Mouse (Mus musculus) lung, embryonic 14.5 days (tissue): ENCODE results near the gene Ccl22. TPM values are rescaled to one million over a fixed set of nuclear protein-coding genes. Genes with fewer than 3 reads are reported as not detected.

Source experiments
- ATAC-seq: fragments of 200-750 bp; cut with Nextera tagmentation; 2 replicates; pipeline ENCODE4 v1.8.0; 2017; ENCODE audit warnings: mild to moderate bottlenecking, moderate TSS enrichment, moderate library complexity; ENCODE audit not compliant: insufficient read depth
- DNase-seq: peaks from one replicate; pipeline ENCODE4 v3.0.0-alpha.2; 2015
- H3K27ac ChIP-seq: fragments of 300-500 bp; sonication (generic); 2 replicates; pipeline ENCODE4 v1.5.1; 2014; ENCODE audit warnings: low read depth, mild to moderate bottlenecking, moderate library complexity
- H3K27me3 ChIP-seq: fragments of 300-500 bp; sonication (generic); 2 replicates; pipeline ENCODE4 v1.6.1; 2014; ENCODE audit warnings: low read length, control low read depth; ENCODE audit not compliant: insufficient read depth
- H3K36me3 ChIP-seq: fragments of 300-500 bp; sonication (generic); 2 replicates; pipeline ENCODE4 v1.6.1; 2014; ENCODE audit warnings: control low read depth; ENCODE audit not compliant: insufficient read depth
- H3K4me1 ChIP-seq: fragments of 300-500 bp; sonication (generic); 2 replicates; pipeline ENCODE4 v1.6.1; 2014; ENCODE audit warnings: antibody characterized with exemption, control low read depth; ENCODE audit not compliant: insufficient read depth
- H3K4me2 ChIP-seq: fragments of 300-500 bp; sonication (generic); 2 replicates; pipeline ENCODE4 v1.6.1; 2014; ENCODE audit warnings: mild to moderate bottlenecking
- H3K4me3 ChIP-seq: fragments of 300-500 bp; sonication (generic); 2 replicates; pipeline ENCODE4 v1.5.1; 2014; ENCODE audit warnings: low read depth, low read length
- H3K9ac ChIP-seq: fragments of 300-500 bp; sonication (generic); 2 replicates; pipeline ENCODE4 v1.6.1; 2014
- H3K9me3 ChIP-seq: fragments of 300-500 bp; sonication (generic); 2 replicates; pipeline ENCODE4 v1.6.1; 2016; ENCODE audit warnings: low read depth, low read length, control low read depth
- CTCF ChIP-seq: IDR thresholded peaks from 2 replicates; pipeline ENCODE4 v1.5.1; 2016; ENCODE audit warnings: antibody characterized with exemption, low read depth
- WGBS: fragments of 180-500 bp; shearing (Covaris S2); extraction: QIAGEN DNeasy Blood & Tissue Kit; methylation state at CpG from one replicate; pipeline ENCODE4 v1.1.7; 2014; 5-methylcytosine and 5-hydroxymethylcytosine counted together
- polyA plus RNA-seq: library from polyadenylated mRNA; unstranded; fragments of >200 nt; fragmentation: Nextera tagmentation; extraction: Ambion mirVana; gene quantifications from 2 replicates; pipeline ENCODE4 v1.2.1, GENCODE M21; 2014

Ccl22 gene
- polyA plus RNA-seq, 1 experiment from 2014 or later, result not detected

DNA sequence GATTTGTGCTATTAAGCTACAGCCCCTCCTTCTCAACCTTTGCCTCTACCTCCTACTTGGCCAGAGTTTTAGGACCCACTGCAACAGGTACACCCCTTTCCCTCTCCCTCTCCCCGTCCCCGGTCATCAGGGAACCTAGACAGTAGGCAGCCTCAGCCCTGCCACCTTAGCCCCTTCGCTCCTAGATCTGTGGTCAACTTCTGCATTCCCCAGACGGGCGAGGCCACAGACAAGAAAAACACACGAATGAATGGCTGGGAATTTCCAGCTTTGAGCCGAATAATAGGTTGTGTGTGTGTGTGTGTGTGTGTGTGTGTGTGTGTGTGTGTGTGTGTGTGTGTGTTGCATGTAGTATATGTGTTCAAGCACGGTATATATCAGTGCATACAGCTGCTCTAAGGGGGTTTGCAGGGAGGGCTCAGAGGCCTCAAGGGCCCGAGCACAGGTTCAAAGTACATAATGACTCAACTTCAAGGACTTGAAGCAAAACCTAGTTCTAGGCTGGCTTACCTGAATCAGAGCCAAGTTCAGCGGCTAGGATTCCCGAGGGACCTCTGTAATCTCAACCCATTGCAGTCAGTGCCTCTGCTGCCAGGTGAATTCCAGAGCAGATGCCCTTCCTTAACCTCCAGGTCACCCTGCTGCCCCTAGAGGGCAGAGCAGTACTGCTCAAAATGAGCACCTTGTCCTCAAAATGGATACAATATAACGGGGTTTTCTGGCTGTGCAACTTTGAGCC lies 40.0 kb downstream of the Ccl22 start:
- H3K4me1 ChIP-seq, result peaks cover 2% of the 10 kb centered on the region; the same call in 1 of the 2 replicates
- ATAC-seq (peak; percentile 48; the same call in 1 of the 2 replicates), DNase-seq (peak; percentile 61)
- H3K9ac ChIP-seq, result no peak overlapping the region
- 42% methylated on average over 12 of the region's 12 CpGs for WGBS
- no peaks in the 10 kb centered on the region for H3K9me3 ChIP-seq
- H3K4me2 ChIP-seq, result no peak overlapping the region
- TF ChIP-seq CTCF, result peak; percentile 53
- H3K27ac ChIP-seq, result no peak overlapping the region; the same call in 1 of the 2 replicates
- no peaks in the 10 kb centered on the region for H3K36me3 ChIP-seq
- no peaks in the 10 kb centered on the region for H3K27me3 ChIP-seq
- H3K4me3 ChIP-seq, result no peak overlapping the region

DNA sequence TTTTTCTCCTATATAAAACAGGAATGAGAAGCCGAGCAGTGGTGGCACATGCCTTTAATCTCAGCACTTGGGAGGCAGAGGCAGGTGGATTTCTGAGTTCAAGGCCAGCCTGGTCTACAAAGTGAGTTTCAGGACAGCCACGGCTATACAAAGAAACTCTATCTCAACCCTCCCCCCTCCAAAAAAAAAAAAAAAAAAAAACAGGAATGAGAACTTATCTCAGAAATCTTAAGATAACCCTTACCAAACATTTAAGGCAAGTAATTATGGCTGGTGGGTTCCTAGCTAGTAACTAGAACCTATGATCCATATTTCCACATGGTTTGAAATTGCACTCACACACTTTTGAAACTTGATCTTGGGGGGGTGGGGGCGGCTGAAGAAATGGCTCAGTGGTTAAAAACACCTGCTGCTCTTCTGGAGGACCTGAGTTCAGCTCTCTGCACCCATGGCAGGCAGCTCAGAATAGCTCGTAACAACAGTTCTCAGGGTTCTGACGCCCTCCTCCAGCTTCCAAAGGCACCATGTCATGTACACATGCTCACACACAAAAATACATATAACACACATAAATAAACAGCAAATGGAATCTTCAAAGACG lies 40.7 kb downstream of the Ccl22 start:
- Histone ChIP-seq H3K9me3 (no peaks in the 10 kb centered on the region), H3K27me3 (no peaks in the 10 kb centered on the region), H3K4me2 (no peak overlapping the region), H3K27ac (no peak overlapping the region), H3K4me3 (no peak overlapping the region), H3K4me1 (peaks cover 2% of the 10 kb centered on the region; the same call in 1 of the 2 replicates), H3K36me3 (no peaks in the 10 kb centered on the region), H3K9ac (no peak overlapping the region)
- TF ChIP-seq CTCF, result no peak
- WGBS, result 63% methylated on average over 6 of the region's 6 CpGs
- ATAC-seq (no peak), DNase-seq (no peak)

DNA sequence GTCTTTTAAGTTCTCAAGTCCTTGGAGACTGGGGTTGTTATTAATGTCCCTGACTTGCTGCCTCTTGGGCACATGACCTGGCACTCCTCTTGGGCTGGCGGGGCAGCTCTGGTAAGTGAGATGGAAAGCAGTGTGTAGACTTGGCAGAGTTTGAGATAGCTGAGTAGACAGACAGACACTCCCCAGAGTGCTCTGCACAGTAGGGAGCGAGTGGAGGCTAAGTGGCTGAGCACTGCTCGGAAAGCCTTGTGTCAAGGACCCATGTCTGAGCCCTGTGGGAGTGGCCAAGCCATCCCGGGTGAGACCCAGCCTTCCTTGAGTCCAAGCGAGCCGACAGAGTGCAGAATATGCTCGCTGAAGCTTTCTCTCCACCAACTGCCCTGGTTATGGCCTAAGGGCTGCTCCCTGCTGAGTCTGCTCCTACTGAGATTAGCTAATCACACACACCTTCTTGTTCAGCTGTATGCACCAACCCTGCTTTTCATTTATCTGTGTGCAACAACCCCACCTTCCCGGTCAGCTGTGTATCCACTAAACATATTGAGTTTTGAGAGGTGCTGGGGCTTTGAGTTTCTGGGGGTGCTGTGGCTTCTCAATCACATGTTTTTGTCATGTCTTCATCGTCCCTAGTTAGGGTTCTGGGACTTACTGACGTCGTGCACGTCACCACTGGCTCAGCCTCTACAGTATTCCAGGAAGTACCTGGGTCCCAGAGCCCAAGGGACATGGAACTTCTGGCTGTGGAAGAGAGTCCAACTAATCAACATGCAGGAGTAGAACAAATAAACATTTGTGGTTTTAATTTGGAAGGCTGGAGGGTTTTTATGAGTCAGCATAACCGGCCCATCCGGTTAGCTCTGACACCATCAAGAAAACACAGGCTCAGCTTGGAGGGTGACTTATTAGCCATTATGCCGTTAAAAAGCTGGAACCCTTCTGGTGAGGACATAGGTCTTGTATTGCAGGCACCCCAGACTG lies 42.4 kb downstream of the Ccl22 start:
- Histone ChIP-seq H3K27me3 (no peaks in the 10 kb centered on the region), H3K9ac (no peak overlapping the region), H3K9me3 (no peaks in the 10 kb centered on the region), H3K4me3 (no peak overlapping the region), H3K4me1 (no peaks in the 10 kb centered on the region), H3K27ac (peak overlapping the region; percentile 26; the same call in 1 of the 2 replicates), H3K36me3 (no peaks in the 10 kb centered on the region), H3K4me2 (no peak overlapping the region)
- DNase-seq, result no peak
- ATAC-seq, result peak; percentile 68; the same call in 1 of the 2 replicates
- TF ChIP-seq CTCF, result no peak
- 58% methylated on average over 15 of the region's 15 CpGs for WGBS

DNA sequence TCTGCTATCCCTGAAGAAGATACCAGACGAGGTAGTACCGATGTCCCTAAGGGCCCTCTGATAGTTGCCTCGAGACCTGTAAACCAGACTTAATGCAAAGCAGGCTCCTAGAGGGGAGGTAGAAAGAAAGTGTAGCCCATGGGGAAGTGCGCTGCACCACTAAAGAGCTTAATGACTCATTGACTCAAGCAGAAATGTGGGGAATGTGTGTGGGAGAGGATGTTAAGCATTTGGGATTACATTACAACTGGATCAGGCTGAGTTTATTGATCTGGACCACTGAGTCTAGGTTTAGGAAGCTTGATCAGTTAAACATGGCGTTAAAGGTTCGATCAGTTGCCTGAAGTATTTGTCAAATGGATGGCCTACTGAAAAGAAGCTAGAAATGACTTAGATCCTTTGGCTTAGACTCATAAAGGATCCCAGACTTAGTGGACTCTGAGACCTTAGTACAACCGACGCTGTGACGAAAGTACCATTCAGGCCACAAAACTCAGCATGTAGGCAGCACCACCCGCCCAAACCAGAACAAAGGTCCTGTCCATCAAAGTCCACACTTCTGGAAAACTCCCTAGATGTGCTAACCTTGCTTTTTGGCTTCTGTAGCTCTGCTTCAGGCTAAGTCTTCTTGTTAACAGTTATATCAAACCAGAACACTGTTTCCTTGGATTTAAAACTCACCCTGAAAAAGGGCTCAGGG lies 44.0 kb downstream of the Ccl22 start:
- H3K4me1 ChIP-seq, result no peaks in the 10 kb centered on the region
- no peak overlapping the region for H3K27ac ChIP-seq
- no peak overlapping the region for H3K4me2 ChIP-seq
- DNase-seq (no peak), ATAC-seq (no peak)
- 80% methylated on average over 10 of the region's 10 CpGs for WGBS
- H3K36me3 ChIP-seq, result no peaks in the 10 kb centered on the region
- no peaks in the 10 kb centered on the region for H3K27me3 ChIP-seq
- no peak overlapping the region for H3K9ac ChIP-seq
- no peaks in the 10 kb centered on the region for H3K9me3 ChIP-seq
- no peak for TF ChIP-seq CTCF
- H3K4me3 ChIP-seq, result no peak overlapping the region

GRCm38 (mm10) chr8:94794368-94794767 lies 49.0 kb downstream of the Ccl22 start:
- no peak for ATAC-seq
- Histone ChIP-seq H3K9ac (no peak overlapping the region), H3K27ac (no peak overlapping the region), H3K36me3 (no peaks in the 10 kb centered on the region), H3K27me3 (no peaks in the 10 kb centered on the region), H3K4me1 (no peaks in the 10 kb centered on the region), H3K4me3 (no peak overlapping the region), H3K4me2 (no peak overlapping the region), H3K9me3 (no peaks in the 10 kb centered on the region)
- no peak for DNase-seq
- WGBS, result 84% methylated on average over 4 of the region's 4 CpGs
- TF ChIP-seq CTCF, result no peak

- 89% methylated on average over 2 of the region's 2 CpGs for WGBS
These were observed 49.4 kb downstream of the Ccl22 start for GRCm38 (mm10) chr8:94794782-94795181.

More at GRCm38 (mm10) chr8:94794782-94795181, 49.4 kb downstream of the Ccl22 start:
- Histone ChIP-seq H3K4me3 (no peak overlapping the region), H3K4me1 (no peaks in the 10 kb centered on the region), H3K9ac (no peak overlapping the region), H3K9me3 (no peaks in the 10 kb centered on the region), H3K27ac (no peak overlapping the region), H3K4me2 (no peak overlapping the region), H3K36me3 (no peaks in the 10 kb centered on the region), H3K27me3 (no peaks in the 10 kb centered on the region)
- TF ChIP-seq CTCF, result no peak
- DNase-seq (no peak), ATAC-seq (no peak)
